Mouse (Mus musculus) G1E (cell line): ENCODE data around the gene Klhdc9.

Source experiments
- CTCF ChIP-seq: IDR thresholded peaks from 2 replicates; pipeline ENCODE4 v1.5.1; 2012; ENCODE audit warnings: low read depth, low read length, inconsistent platforms, mixed read lengths
- GATA1 ChIP-seq: IDR thresholded peaks from 2 replicates; pipeline ENCODE4 v1.6.1; 2012; ENCODE audit warnings: borderline replicate concordance, low read length, inconsistent platforms, mixed read lengths
- POLR2AphosphoS5 ChIP-seq: IDR thresholded peaks from 2 replicates; pipeline ENCODE4 v1.6.1; 2012; ENCODE audit warnings: low read depth, low read length, inconsistent platforms; ENCODE audit not compliant: insufficient replicate concordance
- TAL1 ChIP-seq: conservative IDR thresholded peaks from 2 replicates; pipeline ENCODE4 v1.6.1; 2012; ENCODE audit warnings: low read depth, low read length, inconsistent platforms, mixed read lengths

GRCm38 (mm10) chr1:171348665-171349064, 11.9 kb downstream of the Klhdc9 start:
- TF ChIP-seq CTCF (no peak), GATA1 (no peak), TAL1 (no peak), POLR2AphosphoS5 (no peak)
